Mouse (Mus musculus) heart, embryonic 14.5 days (tissue): ENCODE data around the gene Gm3417. TPM values are rescaled to one million over a fixed set of nuclear protein-coding genes. Genes with fewer than 3 reads are reported as not detected.
"Not testable (repeated sequence)": the region's sequence is repeated elsewhere in the genome, so short reads cannot be mapped to it uniquely, and the experiment has no call there.

Experiments used
- ATAC-seq: fragments of 200-750 bp; cut with Nextera tagmentation; 2 replicates; pipeline ENCODE4 v1.8.0; 2017; ENCODE audit warnings: low read depth, moderate TSS enrichment; ENCODE audit not compliant: insufficient number of reproducible peaks, insufficient read depth, low FRiP score
- H3K27ac ChIP-seq, 2 experiments: fragments of 200-500 bp in 1 of 2; fragments of 300-500 bp in 1 of 2; sonication (generic) in 1 of 2; replicated peaks in 1 of 2; 2 replicates each; pipeline ENCODE4 v1.5.1; 2012 to 2014; ENCODE audit warnings: low read depth in 2 of 2, low read length in 2 of 2, control low read depth in 1 of 2, mild to moderate bottlenecking in 1 of 2, mixed read lengths in 1 of 2; ENCODE audit not compliant: control insufficient read depth in 1 of 2, insufficient read depth in 1 of 2
- H3K27me3 ChIP-seq: fragments of 300-500 bp; sonication (generic); 2 replicates; pipeline ENCODE4 v1.6.1; 2014; ENCODE audit warnings: mild to moderate bottlenecking, low read length, control low read depth; ENCODE audit not compliant: control insufficient read depth, insufficient read depth
- H3K36me3 ChIP-seq: fragments of 300-500 bp; sonication (generic); 2 replicates; pipeline ENCODE4 v1.6.1; 2014; ENCODE audit warnings: mild to moderate bottlenecking, control low read depth, low read length, mixed read lengths; ENCODE audit not compliant: control insufficient read depth, insufficient read depth
- H3K4me1 ChIP-seq, 2 experiments: fragments of 200-500 bp in 1 of 2; fragments of 300-500 bp in 1 of 2; sonication (generic) in 1 of 2; 2 replicates each; pipeline ENCODE4 v1.6.1; 2012 to 2014; ENCODE audit warnings: low read length in 2 of 2, control low read depth in 1 of 2, mixed read lengths in 1 of 2; ENCODE audit not compliant: control insufficient read depth in 2 of 2, insufficient read depth in 2 of 2
- H3K4me2 ChIP-seq: fragments of 300-500 bp; sonication (generic); 2 replicates; pipeline ENCODE4 v1.6.1; 2014; ENCODE audit warnings: mild to moderate bottlenecking, low read length
- H3K4me3 ChIP-seq, 2 experiments: fragments of 200-500 bp in 1 of 2; fragments of 300-500 bp in 1 of 2; sonication (generic) in 1 of 2; 2 replicates each; pipeline ENCODE4 v1.5.1; 2012 to 2014; ENCODE audit warnings: low read length in 2 of 2, mild to moderate bottlenecking in 2 of 2, control low read depth in 1 of 2, low read depth in 1 of 2, moderate library complexity in 1 of 2; ENCODE audit not compliant: control insufficient read depth in 1 of 2, insufficient read depth in 1 of 2
- H3K9ac ChIP-seq: fragments of 300-500 bp; sonication (generic); 2 replicates; pipeline ENCODE4 v1.6.1; 2014; ENCODE audit warnings: mild to moderate bottlenecking, low read length
- H3K9me3 ChIP-seq: fragments of 300-500 bp; sonication (generic); 2 replicates; pipeline ENCODE4 v1.6.1; 2016; ENCODE audit warnings: low read length, control low read depth; ENCODE audit not compliant: control insufficient read depth
- WGBS: fragments of 180-500 bp; shearing (Covaris S2); extraction: QIAGEN DNeasy Blood & Tissue Kit; methylation state at CpG from one replicate; pipeline ENCODE4 v1.1.7; 2014; 5-methylcytosine and 5-hydroxymethylcytosine counted together
- polyA plus RNA-seq: library from polyadenylated mRNA; unstranded; fragments of >200 nt; fragmentation: Nextera tagmentation; extraction: Ambion mirVana; gene quantifications from 2 replicates; pipeline ENCODE4 v1.2.1, GENCODE M21; 2014

Gm3417 gene
- not detected in 2 replicates for polyA plus RNA-seq

GRCm38 (mm10) chr17:14978362-14979038 lies at the start of gene Gm3417, which contains the start of gene 9030025P20Rik:
Gm3417 (minus strand) TSS chr17:14978790.
9030025P20Rik (plus strand) TSS chr17:14978468.
- H3K9ac ChIP-seq, H3K9me3 ChIP-seq, H3K27me3 ChIP-seq, H3K4me3 ChIP-seq, H3K4me1 ChIP-seq, H3K27ac ChIP-seq, H3K36me3 ChIP-seq: not testable (repeated sequence)
- ATAC-seq, result peak; percentile 98
- no CpG with 5 or more reads among the region's 60 CpGs for WGBS
- H3K4me2 ChIP-seq, result peak within 1 kb of the TSS; percentile 35; the same call in 1 of the 2 replicates

GRCm38 (mm10) chr17:15025513-15025912 lies 46.9 kb upstream of the Gm3417 start:
- not testable (repeated sequence) for H3K9ac ChIP-seq, H3K4me2 ChIP-seq, H3K36me3 ChIP-seq, H3K4me1 ChIP-seq, H3K4me3 ChIP-seq, ATAC-seq, H3K27me3 ChIP-seq, H3K9me3 ChIP-seq, H3K27ac ChIP-seq
- WGBS, result no CpG with 5 or more reads among the region's 6 CpGs

GRCm38 (mm10) chr17:15024502-15025193 lies 46.1 kb upstream of the Gm3417 start:
- peak; percentile 80 for ATAC-seq

GRCm38 (mm10) chr17:15023878-15024492 lies 45.4 kb upstream of the Gm3417 start:
- H3K27me3 ChIP-seq, H3K4me2 ChIP-seq, H3K4me1 ChIP-seq, H3K9me3 ChIP-seq, H3K36me3 ChIP-seq, H3K27ac ChIP-seq, H3K4me3 ChIP-seq, H3K9ac ChIP-seq: not testable (repeated sequence)
- WGBS, result no CpG with 5 or more reads among the region's 97 CpGs
- peak; percentile 82 for ATAC-seq

More at GRCm38 (mm10) chr17:15024502-15025193, 46.1 kb upstream of the Gm3417 start:
- not testable (repeated sequence) for H3K4me1 ChIP-seq, H3K9ac ChIP-seq, H3K4me3 ChIP-seq, H3K27ac ChIP-seq, H3K4me2 ChIP-seq, H3K9me3 ChIP-seq, H3K27me3 ChIP-seq, H3K36me3 ChIP-seq
- WGBS, result no CpG with 5 or more reads among the region's 48 CpGs

GRCm38 (mm10) chr17:15021503-15022220 lies 43.1 kb upstream of the Gm3417 start:
- H3K4me1 ChIP-seq, ATAC-seq, H3K9ac ChIP-seq, H3K27me3 ChIP-seq, H3K27ac ChIP-seq, H3K36me3 ChIP-seq, H3K4me2 ChIP-seq, H3K9me3 ChIP-seq, H3K4me3 ChIP-seq: not testable (repeated sequence)
- 93% methylated on average over 3 of the region's 3 CpGs for WGBS

- not testable (repeated sequence) for H3K9ac ChIP-seq, H3K27ac ChIP-seq, H3K4me1 ChIP-seq, H3K36me3 ChIP-seq, H3K4me2 ChIP-seq, H3K4me3 ChIP-seq, H3K9me3 ChIP-seq, H3K27me3 ChIP-seq
- no CpG with 5 or more reads among the region's 60 CpGs for WGBS
- peak; percentile 97 for ATAC-seq
Observed at GRCm38 (mm10) chr17:15009706-15010413, 31.3 kb upstream of the Gm3417 start, which contains the start of gene Gm3435. Gm3435 (plus strand) TSS chr17:15010176.

GRCm38 (mm10) chr17:15009088-15009487 lies 30.5 kb upstream of the Gm3417 start:
- not testable (repeated sequence) for H3K9ac ChIP-seq, H3K9me3 ChIP-seq, H3K4me3 ChIP-seq, H3K4me2 ChIP-seq, H3K4me1 ChIP-seq, H3K27ac ChIP-seq, ATAC-seq, H3K27me3 ChIP-seq, H3K36me3 ChIP-seq
- no CpG with 5 or more reads among the region's 3 CpGs for WGBS
